Mouse (Mus musculus): ENCODE measurements around the gene Tmtc4. TPM values are rescaled to one million over a fixed set of nuclear protein-coding genes. Genes with fewer than 3 reads are reported as not detected.

The Tmtc4 gene
- polyA plus RNA-seq (2017; shearing (Covaris generic)): 24.0 TPM

GRCm38 (mm10) chr14:122983226-122984215, at the start of gene Tmtc4:
Gene Tmtc4 (minus strand): TSS chr14:122984035.

GRCm38 (mm10) chr14:122913657-122914056, 70.2 kb downstream of the Tmtc4 start, which contains the start of gene Ggact:
Gene Ggact (minus strand): TSS chr14:122913757.

Other genes starting within 250 kb of the Tmtc4 start
- gene Ggact, start 70.3 kb downstream of the Tmtc4 start, polyA plus RNA-seq (2017; shearing (Covaris generic)): 21.5 TPM